Mouse (Mus musculus) olfactory bulb, adult 2 months (tissue): Measurements from ENCODE around the gene D130043K22Rik. TPM values are rescaled to one million over a fixed set of nuclear protein-coding genes. Genes with fewer than 3 reads are reported as not detected.

Experiments
- H3K27ac ChIP-seq: fragments of 200-500 bp; 2 replicates; pipeline ENCODE4 v1.5.1; 2012; ENCODE audit warnings: low read depth, low read length; ENCODE audit not compliant: insufficient read depth
- H3K4me1 ChIP-seq: fragments of 200-500 bp; 2 replicates; pipeline ENCODE4 v1.6.1; 2012; ENCODE audit warnings: low read length; ENCODE audit not compliant: control insufficient read depth, insufficient read depth
- H3K4me3 ChIP-seq: fragments of 200-500 bp; 2 replicates; pipeline ENCODE4 v1.5.1; 2012; ENCODE audit warnings: mild to moderate bottlenecking, low read depth, low read length, moderate library complexity; ENCODE audit not compliant: insufficient read depth
- CTCF ChIP-seq: fragments of 200-500 bp; IDR thresholded peaks from 2 replicates; pipeline ENCODE4 v1.5.1; 2012; ENCODE audit warnings: low read depth, mild to moderate bottlenecking, low read length, moderate library complexity; ENCODE audit not compliant: insufficient read depth
- POLR2A ChIP-seq: fragments of 200-500 bp; IDR thresholded peaks from 2 replicates; pipeline ENCODE4 v1.6.1; 2012; ENCODE audit warnings: mild to moderate bottlenecking, low read depth, low read length, moderate library complexity; ENCODE audit not compliant: insufficient read depth
- WGBS: fragments of 180-500 bp; shearing (Covaris S2); methylation state at CpG from one replicate; pipeline ENCODE4 v1.1.7; 2018; 5-methylcytosine and 5-hydroxymethylcytosine counted together
- polyA plus RNA-seq: library from polyadenylated mRNA; stranded (reverse); fragments of >200 nt; gene quantifications from 2 replicates; pipeline ENCODE4 v1.2.4, GENCODE M21; 2012; ENCODE audit warnings: low replicate concordance; ENCODE audit not compliant: missing spikeins, insufficient read depth, insufficient read length

The D130043K22Rik gene
- polyA plus RNA-seq, 1 experiment, result not detected

DNA sequence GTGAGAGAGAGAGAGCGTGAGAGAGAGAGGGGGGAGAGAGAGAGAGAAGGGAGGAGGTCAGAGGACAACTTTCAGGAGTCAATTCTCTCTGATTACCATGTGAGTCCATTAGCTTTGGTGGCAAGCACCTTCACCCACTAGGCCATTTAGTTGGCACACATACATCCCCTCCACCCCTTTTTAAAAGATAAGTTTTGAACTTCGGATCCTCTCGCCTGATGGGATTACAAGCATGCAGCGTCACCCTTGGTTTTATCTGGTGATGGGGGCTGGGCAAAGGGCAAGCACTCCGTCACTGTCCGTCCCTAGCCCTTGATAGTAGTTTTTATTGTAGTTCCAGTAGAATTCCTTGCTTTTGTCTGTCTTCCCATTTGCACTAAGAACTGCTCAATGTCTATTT lies 35.3 kb downstream of the D130043K22Rik start:
- no peaks in the 10 kb centered on the region for H3K4me1 ChIP-seq
- TF ChIP-seq POLR2A (no peak), CTCF (no peak)
- no peak overlapping the region for H3K4me3 ChIP-seq
- WGBS, result 93% methylated on average over 6 of the region's 6 CpGs
- no peak overlapping the region for H3K27ac ChIP-seq

DNA sequence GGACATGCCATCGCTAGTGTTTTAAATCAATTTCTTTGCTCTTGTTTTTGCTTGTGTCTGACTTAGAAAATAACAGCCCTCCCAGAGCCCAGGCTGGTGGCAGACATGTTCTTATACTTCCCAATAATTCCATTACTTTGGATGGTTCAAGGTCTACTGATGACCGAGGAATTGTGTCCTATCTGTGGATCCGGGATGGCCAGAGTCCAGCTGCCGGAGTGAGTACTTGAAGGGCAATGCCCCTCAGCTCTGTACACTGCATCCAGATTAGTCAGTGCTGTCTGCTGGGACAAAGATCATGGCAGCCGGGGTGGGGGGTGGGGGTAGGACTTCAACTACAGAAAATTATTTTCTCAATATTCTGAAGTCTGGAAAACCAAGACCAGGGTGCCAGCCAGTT lies 35.8 kb downstream of the D130043K22Rik start:
- TF ChIP-seq POLR2A, result no peak
- TF ChIP-seq CTCF, result no peak
- H3K27ac ChIP-seq, result no peak overlapping the region
- H3K4me3 ChIP-seq, result no peak overlapping the region
- WGBS, result 94% methylated on average over 5 of the region's 5 CpGs
- no peaks in the 10 kb centered on the region for H3K4me1 ChIP-seq

DNA sequence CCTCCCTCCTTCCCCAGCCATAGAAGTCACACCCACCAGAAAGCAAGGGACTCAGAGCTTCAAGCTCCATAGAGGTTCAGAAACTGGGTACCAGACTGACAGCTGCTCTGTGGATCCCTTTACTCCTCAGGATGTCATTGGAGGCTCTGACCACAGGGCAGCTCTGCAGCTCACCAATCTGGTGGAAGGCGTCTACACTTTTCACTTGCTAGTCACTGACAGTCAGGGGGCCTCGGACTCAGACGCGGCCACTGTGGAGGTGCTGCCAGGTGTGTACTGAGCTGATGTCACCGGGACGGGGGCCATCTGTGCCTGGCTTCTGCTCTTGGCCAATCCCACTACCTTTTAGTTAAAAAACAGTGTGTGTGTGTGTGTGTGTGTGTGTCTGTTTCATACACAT lies 37.5 kb downstream of the D130043K22Rik start:
- no peak for TF ChIP-seq CTCF
- TF ChIP-seq POLR2A, result no peak
- WGBS, result 97% methylated on average over 6 of the region's 6 CpGs
- Histone ChIP-seq H3K4me3 (no peak overlapping the region), H3K4me1 (no peaks in the 10 kb centered on the region), H3K27ac (no peak overlapping the region)

DNA sequence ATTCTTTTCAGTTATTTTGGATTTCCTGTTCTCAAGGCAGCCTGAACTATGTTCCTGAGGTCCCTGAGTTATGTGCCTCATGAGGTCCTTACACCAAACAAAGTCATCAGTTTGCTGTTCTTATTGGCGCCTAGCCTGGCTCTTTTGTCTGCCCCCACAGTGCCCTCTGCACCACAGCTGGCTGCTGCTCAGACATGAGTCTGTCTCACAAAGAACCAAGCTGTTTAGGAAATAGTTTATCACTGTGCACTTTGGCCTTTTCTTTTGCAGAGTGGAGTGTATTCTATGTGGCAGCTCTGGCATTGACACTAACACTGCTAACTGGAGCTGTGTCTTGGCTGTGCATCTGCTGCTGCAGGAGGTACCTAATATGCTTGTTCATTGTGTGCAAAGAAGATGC lies 44.6 kb downstream of the D130043K22Rik start:
- Histone ChIP-seq H3K4me1 (no peaks in the 10 kb centered on the region), H3K27ac (no peak overlapping the region), H3K4me3 (no peak overlapping the region)
- TF ChIP-seq POLR2A, result no peak
- TF ChIP-seq CTCF, result no peak
- 50% methylated on average over 1 of the region's 1 CpGs for WGBS

DNA sequence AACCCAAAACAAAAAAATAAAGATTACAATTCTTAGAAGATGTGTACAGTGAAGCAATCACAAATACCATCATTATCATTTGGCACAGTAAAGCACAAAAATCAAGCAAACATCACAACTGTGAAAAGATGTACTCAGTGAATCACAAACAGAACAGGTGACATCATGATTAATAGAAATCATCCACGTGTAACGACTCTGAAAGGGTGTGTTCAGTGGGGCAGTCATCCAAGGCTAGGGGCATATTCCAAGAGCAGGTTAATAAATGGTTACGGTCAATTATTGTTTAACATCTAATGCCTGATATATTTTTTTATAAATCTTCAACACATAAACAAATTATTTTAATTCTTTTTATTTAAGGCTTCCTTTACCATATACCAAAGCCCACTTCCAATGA lies 47.6 kb downstream of the D130043K22Rik start:
- 95% methylated on average over 3 of the region's 3 CpGs for WGBS
- H3K4me1 ChIP-seq, result no peaks in the 10 kb centered on the region
- no peak for TF ChIP-seq POLR2A
- no peak for TF ChIP-seq CTCF
- no peak overlapping the region for H3K27ac ChIP-seq
- no peak overlapping the region for H3K4me3 ChIP-seq

DNA sequence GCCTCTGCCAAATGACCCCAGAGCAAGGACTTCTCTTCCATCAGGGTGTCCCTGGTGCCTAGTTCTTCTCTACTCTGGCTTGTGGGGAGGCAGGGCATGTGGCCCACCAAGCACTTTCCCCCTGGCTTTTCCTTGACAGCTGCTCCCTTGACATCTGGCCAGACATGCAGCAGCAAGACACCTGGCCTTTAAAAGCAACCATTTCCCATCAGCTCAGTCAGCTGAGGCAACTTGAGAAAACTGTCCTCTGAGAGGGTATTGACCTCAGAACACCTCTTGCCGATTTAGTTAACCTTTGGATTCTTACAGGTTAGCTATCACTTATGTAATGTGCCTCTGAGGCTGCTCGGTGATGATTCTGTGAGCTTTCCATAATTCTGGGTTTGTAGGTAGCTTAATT lies 48.9 kb downstream of the D130043K22Rik start:
- no peak for TF ChIP-seq POLR2A
- TF ChIP-seq CTCF, result no peak
- 88% methylated on average over 2 of the region's 2 CpGs for WGBS
- H3K4me1 ChIP-seq, result no peaks in the 10 kb centered on the region
- H3K27ac ChIP-seq, result no peak overlapping the region
- H3K4me3 ChIP-seq, result no peak overlapping the region

DNA sequence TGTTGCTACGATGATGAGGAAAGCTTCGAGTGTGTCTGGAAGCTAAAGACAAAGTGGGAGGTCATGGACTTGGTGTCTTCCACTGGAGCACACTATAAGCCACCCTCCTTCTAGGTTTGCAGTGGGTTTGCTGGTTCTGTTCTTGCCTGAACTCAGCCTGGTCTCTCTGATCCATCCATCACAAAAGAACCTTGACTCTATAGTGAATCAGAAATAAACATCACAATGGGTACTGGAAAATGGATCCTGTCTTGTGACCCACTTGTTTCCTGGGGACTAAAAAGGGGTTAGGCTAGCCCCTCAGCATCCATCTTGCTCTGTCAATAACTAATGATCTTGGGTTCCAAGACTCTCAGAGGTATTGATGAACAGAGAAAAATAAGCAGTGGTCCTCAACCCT lies 57.0 kb downstream of the D130043K22Rik start:
- 85% methylated on average over 2 of the region's 2 CpGs for WGBS

DNA sequence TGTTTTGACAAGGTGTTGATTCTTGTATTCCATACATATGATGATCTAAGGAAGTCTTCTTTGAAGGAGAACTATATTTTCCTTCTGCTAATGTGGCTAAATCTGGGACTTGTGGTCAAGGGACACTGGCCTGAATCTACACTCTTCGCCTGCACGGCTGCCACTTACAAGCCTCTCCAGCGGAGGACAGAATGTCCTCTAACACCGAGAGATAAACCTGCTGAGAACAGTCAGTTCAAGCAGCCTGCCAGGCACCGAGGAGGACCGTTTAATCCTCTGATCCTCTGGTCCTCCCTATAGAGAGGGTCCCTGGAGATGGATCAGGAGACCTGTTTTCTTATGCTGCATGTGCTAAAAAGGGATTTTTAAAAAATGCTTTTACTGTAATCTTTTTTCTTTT lies 58.5 kb downstream of the D130043K22Rik start:
- Histone ChIP-seq H3K4me1 (no peaks in the 10 kb centered on the region), H3K4me3 (no peak overlapping the region), H3K27ac (no peak overlapping the region)
- WGBS, result 81% methylated on average over 6 of the region's 6 CpGs
- TF ChIP-seq POLR2A, result no peak
- no peak for TF ChIP-seq CTCF

More for the DNA sequence above, 57.0 kb downstream of the D130043K22Rik start:
- TF ChIP-seq POLR2A, result no peak
- no peak for TF ChIP-seq CTCF
- Histone ChIP-seq H3K27ac (no peak overlapping the region), H3K4me1 (no peaks in the 10 kb centered on the region), H3K4me3 (no peak overlapping the region)

DNA sequence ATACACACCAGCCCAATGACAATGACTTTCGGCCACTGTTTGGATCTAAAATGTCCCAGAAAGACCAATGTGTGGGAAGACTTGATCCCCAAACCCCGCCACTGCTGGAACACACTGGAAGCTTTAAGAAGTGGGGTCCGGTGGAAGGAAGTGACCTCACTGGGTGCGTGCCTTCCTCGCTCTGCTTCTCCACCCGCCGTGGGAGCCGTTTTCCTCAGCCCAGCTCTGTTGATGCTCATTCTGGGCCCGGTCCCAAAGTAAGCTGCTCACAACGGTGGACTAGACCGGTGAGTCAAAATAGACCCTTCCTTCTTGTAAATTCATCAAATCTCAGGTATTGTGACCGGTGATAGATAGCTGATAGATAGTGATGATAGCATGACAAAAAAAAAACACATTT lies 60.5 kb downstream of the D130043K22Rik start:
- no peak overlapping the region for H3K27ac ChIP-seq
- WGBS, result 84% methylated on average over 12 of the region's 12 CpGs
- H3K4me1 ChIP-seq, result no peaks in the 10 kb centered on the region
- TF ChIP-seq CTCF (no peak), POLR2A (no peak)
- no peak overlapping the region for H3K4me3 ChIP-seq

DNA sequence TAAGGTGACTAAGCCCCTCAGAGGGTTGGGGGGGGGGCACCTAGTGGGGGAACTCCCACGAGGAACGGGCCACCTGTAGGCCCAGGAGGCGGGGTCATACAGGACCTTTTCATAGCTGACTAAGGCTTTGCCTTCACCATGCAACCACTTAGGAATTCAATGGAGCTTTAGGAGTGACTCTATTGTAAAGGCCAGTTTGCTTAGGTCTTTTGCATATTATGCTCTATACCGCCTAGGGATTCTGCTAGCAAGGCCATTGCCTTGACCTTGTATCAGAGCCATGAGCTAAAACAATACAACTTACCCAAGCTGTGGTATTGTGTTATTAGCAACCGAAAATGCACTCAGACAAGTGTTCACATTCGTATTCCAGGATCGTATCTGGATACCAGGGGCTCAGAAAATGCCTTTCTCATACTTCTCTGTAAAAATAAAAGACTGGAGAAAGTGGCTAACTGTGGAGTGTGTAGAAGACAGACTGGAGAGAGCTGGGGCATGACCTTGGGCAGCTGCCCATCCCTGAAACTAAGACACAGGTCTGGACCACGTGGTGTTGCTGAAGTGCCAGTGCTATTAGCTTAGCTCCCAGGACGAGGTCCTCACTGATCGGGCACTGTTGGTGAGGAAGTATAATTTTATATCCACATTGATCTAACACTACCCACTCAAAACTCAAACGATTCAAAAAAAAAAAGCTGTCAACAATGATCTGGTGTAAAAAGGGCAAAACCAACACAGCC lies 62.1 kb downstream of the D130043K22Rik start:
- TF ChIP-seq POLR2A, result no peak
- no peak for TF ChIP-seq CTCF
- 63% methylated on average over 11 of the region's 11 CpGs for WGBS

More for the DNA sequence above, 62.1 kb downstream of the D130043K22Rik start:
- H3K27ac ChIP-seq, result no peak overlapping the region
- peaks cover 4% of the 10 kb centered on the region; the same call in 1 of the 2 replicates for H3K4me1 ChIP-seq
- no peak overlapping the region for H3K4me3 ChIP-seq
